Mouse (Mus musculus): ENCODE data around the gene Phldb1.

DNA sequence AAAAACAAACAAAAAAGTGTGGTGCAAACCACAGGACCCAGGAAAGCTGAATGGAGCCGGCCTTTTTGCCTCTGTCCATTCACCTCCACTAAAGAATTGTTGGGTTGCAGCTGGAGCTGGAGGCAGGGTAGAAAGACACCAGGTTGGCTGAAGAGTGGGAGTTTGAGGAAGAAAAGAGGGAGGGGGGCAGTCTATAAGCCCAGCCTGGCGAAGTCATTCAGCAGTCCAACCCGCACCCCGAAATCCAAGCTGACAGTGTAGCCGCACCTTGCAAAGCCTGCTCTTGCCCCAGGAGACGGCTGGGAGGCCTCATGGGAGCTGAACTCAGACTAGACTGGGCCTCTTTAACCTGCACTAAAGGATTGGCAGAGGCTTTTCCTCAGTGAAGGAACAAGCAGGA is 888 bp upstream of the Phldb1 start:
- TF ChIP-seq MYOG (IDR thresholded peaks at IDR 0.05; ENCODE audit: control insufficient read depth in 1 of 3, insufficient read depth in 1 of 3, insufficient read length in 2 of 3, low read depth in 2 of 3) = no peak
- TF ChIP-seq POLR2A (IDR thresholded peaks at IDR 0.05; ENCODE audit: insufficient read length, low read depth) = no peak
- TF ChIP-seq USF1 (IDR thresholded peaks at IDR 0.05; ENCODE audit: low read depth) = no peak
- TF ChIP-seq CEBPB (IDR thresholded peaks at IDR 0.05; ENCODE audit: insufficient read depth, poor library complexity, severe bottlenecking) = no peak
- TF ChIP-seq MAX (IDR thresholded peaks at IDR 0.05; ENCODE audit: low read depth) = no peak
- TF ChIP-seq E2F4 (IDR thresholded peaks at IDR 0.05; ENCODE audit: insufficient read depth) = no peak
- TF ChIP-seq TCF12 (IDR thresholded peaks at IDR 0.05; ENCODE audit: insufficient read depth, poor library complexity, severe bottlenecking) = no peak
- TF ChIP-seq REST (IDR thresholded peaks at IDR 0.05; ENCODE audit: insufficient read depth, insufficient read length) = no peak
- no peak for TF ChIP-seq POLR2AphosphoS2 (IDR thresholded peaks at IDR 0.05; ENCODE audit: insufficient read length, low read depth)

Measured in myocyte (in vitro differentiated cells).